Mouse (Mus musculus) heart, embryonic 16.5 days (tissue): ENCODE measurements at regions not wholly inside any gene's neighbourhood (a gene's known extent, or its start where the extent isn't known, plus 50 kb on each side); places are given as distances from the start of the nearest gene placed in this dataset.

ENCODE experiments used
- ATAC-seq: fragments of 200-750 bp; cut with Nextera tagmentation; replicated peaks from 2 replicates; pipeline ENCODE4 v1.8.0; 2017; ENCODE audit warnings: moderate number of reproducible peaks; ENCODE audit not compliant: insufficient read depth, low FRiP score; ENCODE audit errors: extremely low read depth
- H3K27ac ChIP-seq: fragments of 300-500 bp; sonication (generic); 2 replicates; pipeline ENCODE4 v1.5.1; 2014; ENCODE audit warnings: mild to moderate bottlenecking, low read length, control low read depth, moderate library complexity
- H3K27me3 ChIP-seq: fragments of 300-500 bp; sonication (generic); 2 replicates; pipeline ENCODE4 v1.6.1; 2014; ENCODE audit warnings: low read length, mixed read lengths; ENCODE audit not compliant: control insufficient read depth, insufficient read depth
- H3K36me3 ChIP-seq: fragments of 300-500 bp; sonication (generic); 2 replicates; pipeline ENCODE4 v1.6.1; 2014; ENCODE audit not compliant: control insufficient read depth, insufficient read depth
- H3K4me1 ChIP-seq: fragments of 300-500 bp; sonication (generic); 2 replicates; pipeline ENCODE4 v1.6.1; 2014; ENCODE audit warnings: low read length, mixed read lengths; ENCODE audit not compliant: control insufficient read depth, insufficient read depth
- H3K4me2 ChIP-seq: fragments of 300-500 bp; sonication (generic); 2 replicates; pipeline ENCODE4 v1.6.1; 2014; ENCODE audit warnings: low read depth, mild to moderate bottlenecking, control low read depth, low read length
- H3K4me3 ChIP-seq: fragments of 300-500 bp; sonication (generic); 2 replicates; pipeline ENCODE4 v1.5.1; 2014; ENCODE audit warnings: mild to moderate bottlenecking, control low read depth, low read length
- H3K9ac ChIP-seq: fragments of 300-500 bp; sonication (generic); 2 replicates; pipeline ENCODE4 v1.6.1; 2014; ENCODE audit warnings: low read length, control low read depth
- H3K9me3 ChIP-seq: fragments of 300-500 bp; sonication (generic); replicated peaks from 2 replicates; pipeline ENCODE4 v1.6.1; 2016; ENCODE audit warnings: low read length; ENCODE audit not compliant: control insufficient read depth
- WGBS: fragments of 180-500 bp; shearing (Covaris S2); extraction: QIAGEN DNeasy Blood & Tissue Kit; methylation state at CpG from one replicate; pipeline ENCODE4 v1.1.7; 2014; 5-methylcytosine and 5-hydroxymethylcytosine counted together

DNA sequence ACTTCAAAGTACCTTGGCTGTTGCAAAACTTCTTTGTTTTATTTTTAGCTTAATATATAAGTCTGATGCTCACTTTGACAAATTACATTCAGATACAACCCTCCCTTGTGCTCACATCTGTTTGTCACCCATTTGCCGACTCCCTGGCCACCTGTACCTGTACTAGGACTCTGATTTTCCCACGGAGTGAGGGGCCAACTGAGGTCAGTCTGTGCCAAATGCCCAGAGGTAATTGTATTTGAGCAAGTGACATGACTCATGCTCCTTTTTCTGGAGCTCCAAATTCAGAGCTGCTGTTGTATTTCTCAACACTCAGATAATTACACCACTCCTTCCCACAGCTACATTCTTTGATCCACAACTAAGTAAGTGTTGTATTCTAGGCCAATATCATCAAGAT, 434.8 kb upstream of the Cdh20 start:
- peak overlapping the region; percentile 86 for H3K27ac ChIP-seq

More for the DNA sequence above, 434.8 kb upstream of the Cdh20 start:
- 42% methylated on average over 2 of the region's 2 CpGs for WGBS
- no peaks in the 10 kb centered on the region for H3K4me1 ChIP-seq
- no peak overlapping the region for H3K4me2 ChIP-seq
- H3K36me3 ChIP-seq, result no peaks in the 10 kb centered on the region
- H3K27me3 ChIP-seq, result no peaks in the 10 kb centered on the region
- H3K4me3 ChIP-seq, result no peak overlapping the region
- no peak overlapping the region for H3K9ac ChIP-seq
- H3K9me3 ChIP-seq, result no peaks in the 10 kb centered on the region
- no peak for ATAC-seq
